Mouse (Mus musculus) activated CD4-positive, CD25-positive, alpha-beta regulatory T cell (primary cell): ENCODE measurements around the gene Sirt5. TPM values are rescaled to one million over a fixed set of nuclear protein-coding genes. Genes with fewer than 3 reads are reported as not detected.

Source experiments
- polyA plus RNA-seq, 2 experiments: library from polyadenylated mRNA; unstranded; fragments of 100-300 nt; shearing (Covaris generic); gene quantifications; one replicate each; pipeline ENCODE4 v1.2.1; 2017

The Sirt5 gene
- 10 to 100 TPM; 19.7 to 21.4 TPM for polyA plus RNA-seq

DNA sequence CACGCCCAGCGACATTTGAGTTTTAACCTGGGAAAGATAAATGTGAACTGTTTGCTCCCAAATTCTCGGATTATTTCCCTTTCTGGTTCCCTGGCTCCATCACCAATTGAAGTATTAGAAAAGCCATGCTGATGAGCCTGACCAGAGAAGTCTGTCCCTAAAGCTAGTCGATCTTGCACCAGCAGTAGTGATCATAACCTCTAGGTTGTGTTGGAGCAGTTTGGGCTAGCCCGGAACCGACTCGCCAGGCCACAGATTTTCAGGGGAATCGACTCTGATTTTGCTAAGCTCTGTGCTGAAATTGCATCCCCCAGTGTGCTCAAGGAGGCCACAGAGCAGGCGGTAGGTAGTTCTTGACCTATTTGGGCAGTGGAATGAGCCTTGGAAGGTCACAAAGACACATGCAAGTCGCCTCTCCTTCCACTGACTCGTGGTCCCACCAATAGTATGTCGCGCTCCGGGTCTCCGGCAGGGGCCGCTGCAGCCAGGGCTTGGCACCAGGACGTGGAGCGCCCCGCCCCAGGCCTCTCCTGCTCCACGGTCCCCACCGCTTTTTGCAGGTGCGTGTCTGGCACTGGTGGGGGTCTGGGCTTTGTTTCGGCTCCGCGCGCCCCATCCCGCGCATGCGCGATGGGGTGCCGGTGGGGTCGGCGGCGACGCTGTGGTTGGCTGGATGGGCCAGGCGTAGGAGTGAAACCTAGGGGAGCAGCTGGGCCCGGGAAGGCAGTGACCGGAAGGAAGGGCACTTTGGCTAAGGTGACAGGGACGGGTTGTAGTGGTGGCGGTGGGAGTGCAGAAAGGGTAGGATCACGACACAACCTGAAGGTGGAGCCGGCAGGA, at the start of gene Sirt5:
Gene Sirt5 (plus strand): TSS at position 512 of the 840 bp plus-strand sequence.

GRCm38 (mm10) chr13:43398297-43399080, 33.2 kb downstream of the Sirt5 start, which contains the start of gene Nol7:
Gene Nol7 (plus strand): TSS chr13:43398390.

Other genes with a start within 250 kb of the Sirt5 start
- 10 to 100 TPM; 14.8 to 19.3 TPM for gene Tbc1d7, start 194.0 kb upstream of the Sirt5 start, polyA plus RNA-seq
- gene Gfod1, start 61.3 kb upstream of the Sirt5 start, polyA plus RNA-seq: 1 to 10 TPM; 5.2 to 7.0 TPM
- 100 to 1,000 TPM; 187 to 293 TPM for gene Nol7, start 32.9 kb downstream of the Sirt5 start, polyA plus RNA-seq
- gene Ranbp9, start 115.8 kb downstream of the Sirt5 start, polyA plus RNA-seq: 100 to 1,000 TPM; 106 to 118 TPM
- gene Mcur1, start 194.7 kb downstream of the Sirt5 start, polyA plus RNA-seq: 10 to 100 TPM; 28.7 to 31.0 TPM